Mouse (Mus musculus): Measurements from ENCODE around the gene Slc35e3. TPM values are rescaled to one million over a fixed set of nuclear protein-coding genes. Genes with fewer than 3 reads are reported as not detected.
"Not testable (repeated sequence)": the region's sequence is repeated elsewhere in the genome, so short reads cannot be mapped to it uniquely, and the experiment has no call there.

Gene Slc35e3
- polyA plus RNA-seq, 1 experiment = 19.1 TPM

GRCm38 (mm10) chr10:117764598-117764997 is 18.4 kb upstream of the Slc35e3 start:
- DNase-seq = peak; percentile 20
- no peak for TF ChIP-seq POLR2A (IDR thresholded peaks at IDR 0.05; ENCODE audit: borderline replicate concordance, extremely low read depth, low read depth, low read length)
- no peaks in the 10 kb centered on the region for H3K4me1 ChIP-seq (ENCODE audit: control insufficient read depth, insufficient read depth, low read length)
- no peak overlapping the region for H3K4me3 ChIP-seq (replicated peaks; ENCODE audit: extremely low read depth, low read depth, low read length)
- WGBS = 78% methylated on average over 6 of the region's 6 CpGs

DNA sequence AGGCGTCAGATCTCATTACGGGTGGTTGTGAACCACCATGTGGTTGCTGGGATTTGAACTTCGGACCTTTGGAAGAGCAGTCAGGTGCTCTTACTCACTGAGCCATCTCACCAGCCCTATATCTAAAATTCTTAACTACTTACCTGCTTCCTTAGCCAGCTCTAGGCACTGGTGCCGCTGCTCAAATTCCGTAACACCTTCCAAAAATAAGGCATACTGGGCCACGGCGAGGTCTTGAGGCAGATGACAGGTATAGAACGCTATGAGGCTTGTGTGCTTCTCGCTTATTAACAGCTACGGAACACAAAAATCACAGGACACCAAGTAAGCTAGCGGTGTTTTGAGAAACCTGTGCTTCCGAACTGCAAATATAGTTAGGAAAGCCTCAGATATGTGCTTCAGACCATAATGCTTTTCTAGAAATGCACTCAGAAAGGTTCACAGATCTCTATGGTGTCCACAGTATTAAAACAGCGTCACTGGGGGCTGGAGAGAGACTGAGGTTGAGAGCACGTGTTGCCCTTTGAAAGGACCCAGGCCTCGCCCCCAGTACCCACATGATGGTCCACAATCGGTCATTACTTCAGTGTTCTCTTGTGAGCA is 17.5 kb upstream of the Slc35e3 start:
- Histone ChIP-seq H3K4me3 (replicated peaks; ENCODE audit: extremely low read depth, low read depth, low read length) (no peak overlapping the region), H3K4me1 (ENCODE audit: control insufficient read depth, insufficient read depth, low read length) (no peaks in the 10 kb centered on the region)
- WGBS = 96% methylated on average over 16 of the region's 16 CpGs
- DNase-seq = no peak
- TF ChIP-seq POLR2A (IDR thresholded peaks at IDR 0.05; ENCODE audit: borderline replicate concordance, extremely low read depth, low read depth, low read length) (no peak), CTCF (IDR thresholded peaks at IDR 0.05; ENCODE audit: insufficient read depth, low read length) (no peak)

DNA sequence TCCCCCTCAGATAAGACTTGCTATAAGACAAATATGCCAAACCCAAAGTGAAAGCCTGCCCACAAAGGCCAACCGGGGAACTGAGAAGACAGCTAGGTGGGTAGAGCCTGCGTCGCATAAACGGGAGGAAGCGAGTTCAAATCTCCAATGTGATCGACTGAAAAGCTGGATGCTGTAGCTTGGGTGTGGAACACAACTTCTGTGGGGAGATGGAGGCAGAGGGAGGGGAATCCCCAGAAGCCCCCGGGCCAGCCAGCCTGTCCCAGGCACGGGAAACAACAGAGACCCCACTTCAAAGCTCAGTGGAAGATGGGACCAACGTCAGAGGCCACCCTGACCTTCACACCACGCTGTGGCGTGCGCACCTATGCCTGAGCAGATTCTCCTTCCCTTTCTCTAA is 16.8 kb upstream of the Slc35e3 start:
- H3K4me1 ChIP-seq (ENCODE audit: control insufficient read depth, insufficient read depth, low read length) = no peaks in the 10 kb centered on the region
- DNase-seq = no peak
- no peak for TF ChIP-seq POLR2A (IDR thresholded peaks at IDR 0.05; ENCODE audit: borderline replicate concordance, extremely low read depth, low read depth, low read length)
- 95% methylated on average over 12 of the region's 12 CpGs for WGBS
- H3K4me3 ChIP-seq (replicated peaks; ENCODE audit: extremely low read depth, low read depth, low read length) = no peak overlapping the region

DNA sequence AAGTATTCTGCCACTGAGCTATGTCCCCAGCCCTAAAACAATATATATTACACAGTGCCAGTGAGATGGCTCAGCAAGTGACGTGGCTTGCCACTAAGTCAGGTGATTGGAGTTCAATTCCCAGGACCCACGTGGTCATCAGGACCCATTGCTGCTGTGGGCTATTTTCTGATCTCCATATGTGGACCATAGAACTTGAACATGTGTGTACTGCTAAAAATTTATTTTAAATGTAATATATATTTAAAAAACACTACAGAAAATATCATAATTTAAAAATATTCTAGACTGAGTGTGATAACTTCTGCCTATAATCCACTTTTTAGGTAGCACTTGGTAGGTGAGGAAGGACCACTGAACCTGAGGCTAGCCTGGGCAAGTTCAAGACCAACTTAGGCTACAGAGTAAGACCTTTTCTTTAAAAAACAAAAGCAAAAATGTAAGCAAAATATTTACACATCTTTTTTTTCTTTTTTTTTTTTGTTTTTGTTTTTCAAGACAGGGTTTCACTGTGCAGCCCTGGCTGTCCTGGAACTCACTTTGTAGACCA is 16.2 kb upstream of the Slc35e3 start:
- 90% methylated on average over 2 of the region's 2 CpGs for WGBS
- no peak for DNase-seq
- TF ChIP-seq POLR2A (IDR thresholded peaks at IDR 0.05; ENCODE audit: borderline replicate concordance, extremely low read depth, low read depth, low read length) (no peak), CTCF (IDR thresholded peaks at IDR 0.05; ENCODE audit: insufficient read depth, low read length) (no peak)
- Histone ChIP-seq H3K4me3 (replicated peaks; ENCODE audit: extremely low read depth, low read depth, low read length) (no peak overlapping the region), H3K4me1 (ENCODE audit: control insufficient read depth, insufficient read depth, low read length) (no peaks in the 10 kb centered on the region)

DNA sequence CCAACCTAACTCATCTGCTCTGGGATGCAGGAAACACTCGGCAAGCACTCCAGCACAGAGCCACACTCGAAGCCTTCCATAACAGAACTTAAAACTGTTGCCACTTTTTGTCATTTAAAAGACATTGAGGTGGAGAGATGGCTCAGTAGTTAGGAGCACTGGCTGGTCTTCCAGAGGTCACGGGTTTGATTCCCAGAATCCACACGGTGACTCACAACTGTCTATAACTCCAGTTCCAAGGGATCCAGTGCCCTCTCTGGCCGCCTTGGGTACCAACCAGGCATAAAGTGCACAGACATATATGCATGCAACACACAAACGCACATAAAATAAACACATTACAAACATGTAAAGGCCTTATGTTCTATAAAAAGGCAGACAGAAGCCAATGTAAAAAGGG is 15.4 kb upstream of the Slc35e3 start:
- TF ChIP-seq POLR2A (IDR thresholded peaks at IDR 0.05; ENCODE audit: borderline replicate concordance, extremely low read depth, low read depth, low read length) (no peak), CTCF (IDR thresholded peaks at IDR 0.05; ENCODE audit: insufficient read depth, low read length) (no peak)
- Histone ChIP-seq H3K4me3 (replicated peaks; ENCODE audit: extremely low read depth, low read depth, low read length) (no peak overlapping the region), H3K4me1 (ENCODE audit: control insufficient read depth, insufficient read depth, low read length) (no peaks in the 10 kb centered on the region)
- DNase-seq = no peak
- WGBS = 92% methylated on average over 6 of the region's 6 CpGs

- Histone ChIP-seq H3K4me3 (replicated peaks; ENCODE audit: extremely low read depth, low read depth, low read length) (no peak overlapping the region), H3K4me1 (ENCODE audit: control insufficient read depth, insufficient read depth, low read length) (no peaks in the 10 kb centered on the region)
- WGBS = 94% methylated on average over 9 of the region's 9 CpGs
- TF ChIP-seq CTCF (IDR thresholded peaks at IDR 0.05; ENCODE audit: insufficient read depth, low read length) (no peak), POLR2A (IDR thresholded peaks at IDR 0.05; ENCODE audit: borderline replicate concordance, extremely low read depth, low read depth, low read length) (no peak)
- DNase-seq = no peak
Observed at GRCm38 (mm10) chr10:117760831-117761335, 14.7 kb upstream of the Slc35e3 start.

GRCm38 (mm10) chr10:117759844-117760630 is 13.9 kb upstream of the Slc35e3 start:
- TF ChIP-seq CTCF (IDR thresholded peaks at IDR 0.05; ENCODE audit: insufficient read depth, low read length) (no peak), POLR2A (IDR thresholded peaks at IDR 0.05; ENCODE audit: borderline replicate concordance, extremely low read depth, low read depth, low read length) (no peak)
- DNase-seq = no peak
- Histone ChIP-seq H3K4me1 (ENCODE audit: control insufficient read depth, insufficient read depth, low read length) (no peaks in the 10 kb centered on the region), H3K4me3 (replicated peaks; ENCODE audit: extremely low read depth, low read depth, low read length) (no peak overlapping the region)
- 91% methylated on average over 10 of the region's 10 CpGs for WGBS

GRCm38 (mm10) chr10:117758749-117759727 is 12.9 kb upstream of the Slc35e3 start:
- Histone ChIP-seq H3K4me1 (ENCODE audit: control insufficient read depth, insufficient read depth, low read length) (no peaks in the 10 kb centered on the region), H3K4me3 (replicated peaks; ENCODE audit: extremely low read depth, low read depth, low read length) (no peak overlapping the region)
- WGBS = 88% methylated on average over 18 of the region's 18 CpGs
- DNase-seq = no peak
- TF ChIP-seq POLR2A (IDR thresholded peaks at IDR 0.05; ENCODE audit: borderline replicate concordance, extremely low read depth, low read depth, low read length) (no peak), CTCF (IDR thresholded peaks at IDR 0.05; ENCODE audit: insufficient read depth, low read length) (no peak)

DNA sequence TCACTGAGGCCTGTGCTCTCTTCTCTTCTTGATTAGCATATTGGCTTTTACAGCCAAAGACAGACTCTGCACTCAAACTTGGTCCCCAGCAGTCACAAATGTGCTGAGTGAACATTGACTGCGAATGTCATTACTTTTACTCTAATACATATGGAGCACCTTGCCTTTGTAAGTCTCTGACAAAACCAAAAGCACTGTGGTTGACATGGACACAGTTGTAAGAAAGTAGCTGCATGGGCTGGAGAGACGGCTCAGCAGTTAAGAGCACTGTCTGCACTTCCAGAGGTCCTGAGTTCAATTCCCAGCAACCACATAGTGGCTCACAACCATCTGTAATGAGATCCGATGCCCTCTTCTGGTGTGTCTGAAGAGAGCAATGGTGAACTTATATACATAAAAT is 12.2 kb upstream of the Slc35e3 start:
- H3K4me1 ChIP-seq (ENCODE audit: control insufficient read depth, insufficient read depth, low read length); DNase-seq; H3K4me3 ChIP-seq (replicated peaks; ENCODE audit: extremely low read depth, low read depth, low read length): not testable (repeated sequence)
- WGBS = 96% methylated on average over 3 of the region's 3 CpGs
